Mouse (Mus musculus): ENCODE results near the gene Rnf141. TPM values are rescaled to one million over a fixed set of nuclear protein-coding genes. Genes with fewer than 3 reads are reported as not detected.

The Rnf141 gene
- polyA plus RNA-seq, 1 experiment from 2014 or later, result 21.5 TPM

DNA sequence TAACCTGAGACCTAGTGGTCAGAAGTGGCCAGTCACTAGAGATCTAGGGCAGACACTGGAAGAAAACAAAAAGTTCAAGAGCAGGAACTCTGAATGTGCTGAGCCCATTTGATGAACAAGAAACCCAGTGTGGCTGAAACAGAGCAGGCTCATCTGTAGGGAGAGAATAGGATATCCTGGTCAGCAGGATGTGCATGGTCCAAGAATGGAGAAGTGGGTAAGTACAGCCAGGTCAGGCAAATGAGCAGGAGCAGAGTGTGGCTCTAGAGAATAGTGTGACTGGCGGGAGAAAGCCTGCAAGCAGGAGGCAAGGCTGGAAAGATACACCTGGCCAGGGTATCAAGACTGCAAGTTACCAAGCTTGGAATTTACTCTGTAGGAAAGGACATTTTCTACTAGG, 11.3 kb upstream of the Rnf141 start:
- Histone ChIP-seq H3K9me3 (no peaks in the 10 kb centered on the region), H3K4me3 (no peak overlapping the region), H3K27ac (replicated peaks) (no peak overlapping the region), H3K36me3 (replicated peaks) (no peaks in the 10 kb centered on the region), H3K4me1 (peaks cover 22% of the 10 kb centered on the region), H3K27me3 (replicated peaks; ENCODE audit: low read depth, poor library complexity, severe bottlenecking) (no peaks in the 10 kb centered on the region)
- WGBS, result 76% methylated on average over 1 of the region's 1 CpGs
- DNase-seq (ENCODE audit: low spot score), result no peak

DNA sequence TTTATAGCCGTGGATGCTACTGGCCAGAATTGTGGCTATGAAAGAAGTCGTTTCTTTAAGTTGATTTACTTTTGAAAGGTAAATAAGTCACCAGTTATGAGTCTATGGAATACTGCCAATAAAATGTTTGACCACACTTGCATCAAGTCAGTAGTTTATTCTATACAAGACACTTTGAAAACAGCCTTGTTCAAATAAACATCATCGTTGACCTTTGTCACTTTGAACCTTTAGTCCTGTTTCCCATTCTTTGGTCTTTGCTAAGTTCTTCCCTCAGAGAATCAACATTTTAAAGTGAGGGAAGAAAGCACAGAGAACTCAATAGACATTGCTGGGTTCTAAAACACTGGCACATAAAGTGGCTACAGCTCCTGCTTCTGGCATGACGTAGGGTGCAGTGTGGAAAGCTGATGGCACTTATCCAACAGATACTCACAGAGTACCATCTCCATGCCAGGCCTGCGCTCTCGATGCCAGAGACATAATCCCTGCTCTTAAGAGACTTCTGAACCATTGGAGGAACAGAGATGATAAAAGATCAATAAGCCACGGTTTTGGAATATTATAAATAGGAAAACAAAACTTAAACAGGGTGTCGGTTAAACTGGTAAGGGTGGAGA, 10.8 kb upstream of the Rnf141 start:
- H3K27me3 ChIP-seq (replicated peaks; ENCODE audit: low read depth, poor library complexity, severe bottlenecking), result no peaks in the 10 kb centered on the region
- WGBS, result 82% methylated on average over 8 of the region's 8 CpGs
- no peak overlapping the region for H3K4me3 ChIP-seq
- peaks cover 22% of the 10 kb centered on the region for H3K4me1 ChIP-seq
- no peak for DNase-seq (ENCODE audit: low spot score)
- no peaks in the 10 kb centered on the region for H3K9me3 ChIP-seq
- no peaks in the 10 kb centered on the region for H3K36me3 ChIP-seq (replicated peaks)
- H3K27ac ChIP-seq (replicated peaks), result no peak overlapping the region

- no peak for DNase-seq (ENCODE audit: low spot score)
- Histone ChIP-seq H3K27me3 (replicated peaks; ENCODE audit: low read depth, poor library complexity, severe bottlenecking) (no peaks in the 10 kb centered on the region), H3K9me3 (no peaks in the 10 kb centered on the region), H3K4me1 (peaks cover 22% of the 10 kb centered on the region), H3K4me3 (no peak overlapping the region), H3K27ac (replicated peaks) (no peak overlapping the region), H3K36me3 (replicated peaks) (no peaks in the 10 kb centered on the region)
- WGBS, result 63% methylated on average over 3 of the region's 3 CpGs
These were observed 10.3 kb upstream of the Rnf141 start for GRCm38 (mm10) chr7:110854519-110854918.

GRCm38 (mm10) chr7:110853611-110854010, 9.4 kb upstream of the Rnf141 start:
- no peak overlapping the region for H3K27ac ChIP-seq (replicated peaks)
- H3K36me3 ChIP-seq (replicated peaks), result no peaks in the 10 kb centered on the region
- peak; percentile 18 for DNase-seq (ENCODE audit: low spot score)
- WGBS, result 63% methylated on average over 10 of the region's 10 CpGs
- H3K4me3 ChIP-seq, result no peak overlapping the region
- no peaks in the 10 kb centered on the region for H3K27me3 ChIP-seq (replicated peaks; ENCODE audit: low read depth, poor library complexity, severe bottlenecking)
- peaks cover 22% of the 10 kb centered on the region for H3K4me1 ChIP-seq
- no peaks in the 10 kb centered on the region for H3K9me3 ChIP-seq

- WGBS, result 70% methylated on average over 7 of the region's 7 CpGs
- Histone ChIP-seq H3K27me3 (replicated peaks; ENCODE audit: low read depth, poor library complexity, severe bottlenecking) (no peaks in the 10 kb centered on the region), H3K4me1 (peaks cover 22% of the 10 kb centered on the region), H3K9me3 (no peaks in the 10 kb centered on the region), H3K27ac (replicated peaks) (peak overlapping the region; percentile 30; the same call in 1 of the 2 replicates), H3K36me3 (replicated peaks) (no peaks in the 10 kb centered on the region), H3K4me3 (no peak overlapping the region)
- DNase-seq (ENCODE audit: low spot score), result no peak
These were observed 7.4 kb upstream of the Rnf141 start for GRCm38 (mm10) chr7:110851541-110852203.

- no peak overlapping the region for H3K27ac ChIP-seq (replicated peaks)
- H3K9me3 ChIP-seq, result no peaks in the 10 kb centered on the region
- no peaks in the 10 kb centered on the region for H3K27me3 ChIP-seq (replicated peaks; ENCODE audit: low read depth, poor library complexity, severe bottlenecking)
- 98% methylated on average over 1 of the region's 1 CpGs for WGBS
- H3K4me3 ChIP-seq, result no peak overlapping the region
- DNase-seq (ENCODE audit: low spot score), result no peak
- H3K36me3 ChIP-seq (replicated peaks), result no peaks in the 10 kb centered on the region
- peaks cover 14% of the 10 kb centered on the region for H3K4me1 ChIP-seq
These were observed 4.1 kb upstream of the Rnf141 start for GRCm38 (mm10) chr7:110848371-110848770.

DNA sequence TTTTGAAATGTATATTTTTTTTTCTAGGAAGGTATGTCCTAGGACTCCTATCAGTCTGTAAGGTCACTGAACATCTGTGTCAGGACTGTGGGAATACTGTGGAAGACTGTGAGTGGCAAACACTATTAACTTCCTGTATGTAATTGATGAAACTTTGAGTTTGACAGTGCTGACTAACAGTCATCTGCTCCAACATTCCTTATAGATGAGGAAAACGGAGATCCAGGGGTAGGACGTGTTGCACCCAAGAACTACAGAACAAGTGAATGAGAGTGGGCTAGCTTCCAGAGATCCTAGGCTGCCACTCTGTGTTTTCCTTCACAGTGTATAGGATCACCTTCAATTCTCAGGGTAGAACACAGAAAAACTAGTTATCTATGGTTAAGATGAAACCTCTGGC, 3.1 kb upstream of the Rnf141 start:
- Histone ChIP-seq H3K27ac (replicated peaks) (no peak overlapping the region), H3K36me3 (replicated peaks) (no peaks in the 10 kb centered on the region), H3K9me3 (no peaks in the 10 kb centered on the region), H3K4me1 (peaks cover 17% of the 10 kb centered on the region), H3K4me3 (no peak overlapping the region), H3K27me3 (replicated peaks; ENCODE audit: low read depth, poor library complexity, severe bottlenecking) (no peaks in the 10 kb centered on the region)
- 83% methylated on average over 2 of the region's 2 CpGs for WGBS
- DNase-seq (ENCODE audit: low spot score), result no peak

DNA sequence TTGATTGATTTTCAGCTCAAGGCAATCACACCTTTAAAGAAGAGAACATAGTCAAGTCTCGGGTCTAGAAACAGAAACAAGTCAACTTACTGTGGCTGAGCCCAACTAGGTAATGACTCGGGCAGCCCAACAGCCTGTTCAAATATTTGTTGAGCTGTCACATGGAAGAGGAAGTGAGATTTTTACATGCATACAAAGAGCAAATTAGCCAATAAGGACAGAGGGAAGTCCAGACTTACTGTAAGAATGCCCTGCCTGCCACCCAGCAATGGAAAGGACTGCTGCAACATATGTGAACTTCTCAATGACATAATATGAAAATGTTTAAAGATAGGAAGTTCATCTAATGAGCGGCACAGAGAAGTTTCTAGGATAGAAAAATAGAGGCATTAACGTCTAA, 3.9 kb downstream of the Rnf141 start:
- no peaks in the 10 kb centered on the region for H3K9me3 ChIP-seq
- H3K36me3 ChIP-seq (replicated peaks), result peaks cover 6% of the 10 kb centered on the region; the same call in 1 of the 2 replicates
- no peak for DNase-seq (ENCODE audit: low spot score)
- 81% methylated on average over 4 of the region's 4 CpGs for WGBS
- H3K4me1 ChIP-seq, result peaks cover 9% of the 10 kb centered on the region
- H3K27me3 ChIP-seq (replicated peaks; ENCODE audit: low read depth, poor library complexity, severe bottlenecking), result no peaks in the 10 kb centered on the region
- H3K27ac ChIP-seq (replicated peaks), result no peak overlapping the region
- H3K4me3 ChIP-seq, result no peak overlapping the region

- no peaks in the 10 kb centered on the region for H3K4me1 ChIP-seq
These were observed 9.7 kb downstream of the Rnf141 start for GRCm38 (mm10) chr7:110834522-110834921.

GRCm38 (mm10) chr7:110834018-110834417, 10.2 kb downstream of the Rnf141 start:
- peaks cover 38% of the 10 kb centered on the region for H3K36me3 ChIP-seq (replicated peaks)
- no peak overlapping the region for H3K27ac ChIP-seq (replicated peaks)
- DNase-seq (ENCODE audit: low spot score), result no peak
- 91% methylated on average over 1 of the region's 1 CpGs for WGBS
- H3K4me1 ChIP-seq, result no peaks in the 10 kb centered on the region
- H3K9me3 ChIP-seq, result no peaks in the 10 kb centered on the region
- no peak overlapping the region for H3K4me3 ChIP-seq
- no peaks in the 10 kb centered on the region for H3K27me3 ChIP-seq (replicated peaks; ENCODE audit: low read depth, poor library complexity, severe bottlenecking)

More at GRCm38 (mm10) chr7:110834522-110834921, 9.7 kb downstream of the Rnf141 start:
- no peaks in the 10 kb centered on the region for H3K27me3 ChIP-seq (replicated peaks; ENCODE audit: low read depth, poor library complexity, severe bottlenecking)
- no peak for DNase-seq (ENCODE audit: low spot score)
- no peaks in the 10 kb centered on the region for H3K9me3 ChIP-seq
- H3K36me3 ChIP-seq (replicated peaks), result peaks cover 37% of the 10 kb centered on the region
- no peak overlapping the region for H3K4me3 ChIP-seq
- H3K27ac ChIP-seq (replicated peaks), result no peak overlapping the region
- WGBS, result 62% methylated on average over 3 of the region's 3 CpGs

DNA sequence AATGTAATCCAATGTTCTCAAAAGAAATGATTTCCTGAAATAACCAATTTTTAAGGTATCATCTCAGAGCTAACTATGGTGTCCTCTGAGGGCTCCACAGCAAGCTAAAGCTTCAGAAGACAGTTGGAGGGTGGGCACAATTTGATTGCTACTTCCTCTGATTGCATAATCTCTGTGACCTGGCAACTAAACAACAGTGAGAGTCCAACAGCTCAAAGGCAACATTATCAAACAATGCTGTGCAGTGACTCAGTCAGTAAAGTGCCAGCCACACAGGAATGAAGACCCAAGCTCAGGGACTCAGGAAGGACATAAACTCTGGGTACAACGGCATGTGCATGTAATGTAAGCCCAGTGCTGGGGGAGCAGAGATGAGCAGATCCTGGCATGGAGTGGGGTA, 11.2 kb downstream of the Rnf141 start:
- DNase-seq (ENCODE audit: low spot score), result no peak
- Histone ChIP-seq H3K27me3 (replicated peaks; ENCODE audit: low read depth, poor library complexity, severe bottlenecking) (no peaks in the 10 kb centered on the region), H3K27ac (replicated peaks) (no peak overlapping the region), H3K9me3 (no peaks in the 10 kb centered on the region), H3K36me3 (replicated peaks) (peaks cover 47% of the 10 kb centered on the region), H3K4me3 (no peak overlapping the region), H3K4me1 (no peaks in the 10 kb centered on the region)
- WGBS, result 88% methylated on average over 1 of the region's 1 CpGs

GRCm38 (mm10) chr7:110823995-110824953, 20.0 kb downstream of the Rnf141 start:
- WGBS, result 89% methylated on average over 8 of the region's 8 CpGs
- Histone ChIP-seq H3K4me3 (no peak overlapping the region), H3K27me3 (replicated peaks; ENCODE audit: low read depth, poor library complexity, severe bottlenecking) (no peaks in the 10 kb centered on the region), H3K9me3 (no peaks in the 10 kb centered on the region), H3K36me3 (replicated peaks) (peaks cover 53% of the 10 kb centered on the region), H3K27ac (replicated peaks) (no peak overlapping the region), H3K4me1 (no peaks in the 10 kb centered on the region)
- no peak for DNase-seq (ENCODE audit: low spot score)

Data from embryonic facial prominence, embryonic 10.5 days (tissue).